Mouse (Mus musculus) neural tube, embryonic 15.5 days (tissue): ENCODE measurements around the gene Cdyl. TPM values are rescaled to one million over a fixed set of nuclear protein-coding genes. Genes with fewer than 3 reads are reported as not detected.

Experiments used
- ATAC-seq: fragments of 200-750 bp; cut with Nextera tagmentation; 2 replicates; pipeline ENCODE4 v1.8.0; 2017; ENCODE audit warnings: mild to moderate bottlenecking, moderate TSS enrichment, moderate library complexity; ENCODE audit not compliant: low FRiP score
- H3K27ac ChIP-seq: fragments of 300-500 bp; sonication (generic); replicated peaks from 2 replicates; pipeline ENCODE4 v1.5.1; 2015; ENCODE audit warnings: mild to moderate bottlenecking, inconsistent platforms
- H3K27me3 ChIP-seq: fragments of 300-500 bp; sonication (generic); replicated peaks from 2 replicates; pipeline ENCODE4 v1.6.1; 2015; ENCODE audit warnings: inconsistent platforms
- H3K36me3 ChIP-seq: fragments of 300-500 bp; sonication (generic); 2 replicates; pipeline ENCODE4 v1.6.1; 2015; ENCODE audit warnings: inconsistent platforms
- H3K4me1 ChIP-seq: fragments of 300-500 bp; sonication (generic); 2 replicates; pipeline ENCODE4 v1.6.1; 2015; ENCODE audit warnings: inconsistent platforms
- H3K4me2 ChIP-seq: fragments of 300-500 bp; sonication (generic); 2 replicates; pipeline ENCODE4 v1.6.1; 2015; ENCODE audit warnings: inconsistent platforms, mild to moderate bottlenecking, moderate library complexity
- H3K4me3 ChIP-seq: fragments of 300-500 bp; sonication (generic); replicated peaks from 2 replicates; pipeline ENCODE4 v1.5.1; 2015; ENCODE audit warnings: mild to moderate bottlenecking, inconsistent platforms
- H3K9ac ChIP-seq: fragments of 300-500 bp; sonication (generic); replicated peaks from 2 replicates; pipeline ENCODE4 v1.6.1; 2015; ENCODE audit warnings: mild to moderate bottlenecking, inconsistent platforms
- H3K9me3 ChIP-seq: fragments of 300-500 bp; sonication (generic); replicated peaks from 2 replicates; pipeline ENCODE4 v1.6.1; 2016; ENCODE audit warnings: inconsistent platforms
- WGBS: fragments of 180-500 bp; shearing (Covaris S2); methylation state at CpG from one replicate; pipeline ENCODE4 v1.1.7; 2015; ENCODE audit warnings: mixed read lengths; 5-methylcytosine and 5-hydroxymethylcytosine counted together
- polyA plus RNA-seq: library from polyadenylated mRNA; unstranded; fragments of >200 nt; fragmentation: Nextera tagmentation; extraction: Ambion mirVana; gene quantifications from 2 replicates; pipeline ENCODE4 v1.2.1, GENCODE M21; 2015

Gene Cdyl
- polyA plus RNA-seq, 1 experiment from 2014 or later: 5.3 TPM

GRCm38 (mm10) chr13:35851581-35851980, 191.9 kb downstream of the Cdyl start:
- no peak overlapping the region for H3K4me3 ChIP-seq
- H3K27ac ChIP-seq: no peak overlapping the region
- no peak for ATAC-seq
- H3K27me3 ChIP-seq: no peaks in the 10 kb centered on the region
- no peaks in the 10 kb centered on the region for H3K36me3 ChIP-seq
- no peaks in the 10 kb centered on the region for H3K4me1 ChIP-seq
- H3K4me2 ChIP-seq: no peak overlapping the region
- H3K9me3 ChIP-seq: no peaks in the 10 kb centered on the region
- H3K9ac ChIP-seq: no peak overlapping the region
- 92% methylated on average over 6 of the region's 6 CpGs for WGBS

GRCm38 (mm10) chr13:35852851-35853575, 193.4 kb downstream of the Cdyl start:
- no peak overlapping the region for H3K4me3 ChIP-seq
- no peaks in the 10 kb centered on the region for H3K27me3 ChIP-seq
- H3K9me3 ChIP-seq: no peaks in the 10 kb centered on the region
- WGBS: 73% methylated on average over 2 of the region's 2 CpGs
- no peak overlapping the region for H3K4me2 ChIP-seq
- H3K36me3 ChIP-seq: no peaks in the 10 kb centered on the region
- H3K9ac ChIP-seq: no peak overlapping the region
- no peaks in the 10 kb centered on the region for H3K4me1 ChIP-seq
- H3K27ac ChIP-seq: no peak overlapping the region
- no peak for ATAC-seq

GRCm38 (mm10) chr13:35857486-35857885, 197.9 kb downstream of the Cdyl start:
- Histone ChIP-seq H3K9me3 (no peaks in the 10 kb centered on the region), H3K27me3 (no peaks in the 10 kb centered on the region), H3K4me3 (no peak overlapping the region), H3K9ac (no peak overlapping the region), H3K27ac (no peak overlapping the region), H3K36me3 (no peaks in the 10 kb centered on the region), H3K4me2 (no peak overlapping the region), H3K4me1 (no peaks in the 10 kb centered on the region)
- no peak for ATAC-seq
- WGBS: 86% methylated on average over 7 of the region's 7 CpGs

GRCm38 (mm10) chr13:35860916-35861315, 201.3 kb downstream of the Cdyl start:
- H3K4me1 ChIP-seq: no peaks in the 10 kb centered on the region
- no peak overlapping the region for H3K4me2 ChIP-seq
- ATAC-seq: no peak
- no peak overlapping the region for H3K9ac ChIP-seq
- WGBS: 70% methylated on average over 8 of the region's 8 CpGs
- H3K36me3 ChIP-seq: no peaks in the 10 kb centered on the region
- no peak overlapping the region for H3K27ac ChIP-seq
- no peak overlapping the region for H3K4me3 ChIP-seq
- no peaks in the 10 kb centered on the region for H3K9me3 ChIP-seq
- H3K27me3 ChIP-seq: no peaks in the 10 kb centered on the region

- Histone ChIP-seq H3K4me2 (no peak overlapping the region), H3K4me1 (no peaks in the 10 kb centered on the region), H3K27ac (no peak overlapping the region), H3K4me3 (no peak overlapping the region), H3K27me3 (no peaks in the 10 kb centered on the region), H3K36me3 (no peaks in the 10 kb centered on the region), H3K9me3 (no peaks in the 10 kb centered on the region), H3K9ac (no peak overlapping the region)
- WGBS: 91% methylated on average over 8 of the region's 8 CpGs
- no peak for ATAC-seq
These were observed 211.0 kb downstream of the Cdyl start for GRCm38 (mm10) chr13:35870659-35871058.

- no peak for ATAC-seq
- Histone ChIP-seq H3K27ac (no peak overlapping the region), H3K9ac (no peak overlapping the region), H3K4me2 (no peak overlapping the region), H3K36me3 (no peaks in the 10 kb centered on the region), H3K27me3 (no peaks in the 10 kb centered on the region), H3K9me3 (no peaks in the 10 kb centered on the region), H3K4me3 (no peak overlapping the region), H3K4me1 (no peaks in the 10 kb centered on the region)
- 80% methylated on average over 3 of the region's 3 CpGs for WGBS
These were observed 211.5 kb downstream of the Cdyl start for GRCm38 (mm10) chr13:35871107-35871506.

GRCm38 (mm10) chr13:35875396-35875795, 215.8 kb downstream of the Cdyl start:
- 92% methylated on average over 5 of the region's 5 CpGs for WGBS
- no peaks in the 10 kb centered on the region for H3K4me1 ChIP-seq
- H3K4me3 ChIP-seq: no peak overlapping the region
- no peaks in the 10 kb centered on the region for H3K36me3 ChIP-seq
- H3K9ac ChIP-seq: no peak overlapping the region
- H3K4me2 ChIP-seq: no peak overlapping the region
- no peak overlapping the region for H3K27ac ChIP-seq
- H3K27me3 ChIP-seq: no peaks in the 10 kb centered on the region
- H3K9me3 ChIP-seq: no peaks in the 10 kb centered on the region
- no peak for ATAC-seq

- Histone ChIP-seq H3K4me3 (no peak overlapping the region), H3K9me3 (no peaks in the 10 kb centered on the region), H3K27me3 (no peaks in the 10 kb centered on the region), H3K4me1 (0 out of 2 replicates have a peak, but pooled peaks cover 5% of the 10 kb centered on the region), H3K9ac (no peak overlapping the region), H3K27ac (no peak overlapping the region), H3K36me3 (no peaks in the 10 kb centered on the region), H3K4me2 (no peak overlapping the region)
- no peak for ATAC-seq
- WGBS: 60% methylated on average over 1 of the region's 1 CpGs
These were observed 218.6 kb downstream of the Cdyl start for GRCm38 (mm10) chr13:35878282-35878681.

GRCm38 (mm10) chr13:35879068-35879467, 219.4 kb downstream of the Cdyl start:
- ATAC-seq: no peak
- H3K27me3 ChIP-seq: no peaks in the 10 kb centered on the region
- WGBS: 55% methylated on average over 5 of the region's 5 CpGs
- H3K9ac ChIP-seq: no peak overlapping the region
- 0 out of 2 replicates have a peak, but pooled peaks cover 5% of the 10 kb centered on the region for H3K4me1 ChIP-seq
- no peaks in the 10 kb centered on the region for H3K9me3 ChIP-seq
- no peaks in the 10 kb centered on the region for H3K36me3 ChIP-seq
- no peak overlapping the region for H3K27ac ChIP-seq
- no peak overlapping the region for H3K4me2 ChIP-seq
- H3K4me3 ChIP-seq: no peak overlapping the region

GRCm38 (mm10) chr13:35879519-35879918, 219.9 kb downstream of the Cdyl start:
- Histone ChIP-seq H3K27me3 (no peaks in the 10 kb centered on the region), H3K36me3 (no peaks in the 10 kb centered on the region), H3K4me2 (no peak overlapping the region), H3K27ac (no peak overlapping the region), H3K4me3 (no peak overlapping the region), H3K4me1 (0 out of 2 replicates have a peak, but pooled peaks cover 5% of the 10 kb centered on the region), H3K9ac (no peak overlapping the region), H3K9me3 (no peaks in the 10 kb centered on the region)
- ATAC-seq: no peak
- WGBS: 87% methylated on average over 5 of the region's 5 CpGs

- no peaks in the 10 kb centered on the region for H3K27me3 ChIP-seq
- no peak for ATAC-seq
- no peak overlapping the region for H3K4me2 ChIP-seq
- no peak overlapping the region for H3K4me3 ChIP-seq
- no peak overlapping the region for H3K27ac ChIP-seq
- WGBS: 62% methylated on average over 6 of the region's 6 CpGs
- no peaks in the 10 kb centered on the region for H3K9me3 ChIP-seq
- no peaks in the 10 kb centered on the region for H3K36me3 ChIP-seq
- H3K9ac ChIP-seq: no peak overlapping the region
- H3K4me1 ChIP-seq: 0 out of 2 replicates have a peak, but pooled peaks cover 9% of the 10 kb centered on the region
These were observed 221.0 kb downstream of the Cdyl start for GRCm38 (mm10) chr13:35880555-35881046.

- Histone ChIP-seq H3K27me3 (no peaks in the 10 kb centered on the region), H3K27ac (no peak overlapping the region), H3K9ac (no peak overlapping the region), H3K4me3 (no peak overlapping the region), H3K4me1 (0 out of 2 replicates have a peak, but pooled peaks cover 7% of the 10 kb centered on the region), H3K36me3 (no peaks in the 10 kb centered on the region), H3K4me2 (no peak overlapping the region), H3K9me3 (no peaks in the 10 kb centered on the region)
- no peak for ATAC-seq
- WGBS: 43% methylated on average over 15 of the region's 15 CpGs
These were observed 226.6 kb downstream of the Cdyl start for GRCm38 (mm10) chr13:35886121-35886725.
